Mouse (Mus musculus) natural killer cell, adult 2 months (primary cell): Measurements from ENCODE around the gene Ptk7.
A peak's percentile ranks its signal among the peaks of the same experiment; 100 is the strongest.

Experiments
- DNase-seq, 2 experiments: peaks; one replicate each; pipeline ENCODE4 v3.0.0; 2022; ENCODE audit warnings: low spot score in 2 of 2

Ptk7 gene

GRCm38 (mm10) chr17:46609721-46610514 lies 19.4 kb downstream of the Ptk7 start:
- no peak for DNase-seq

DNA sequence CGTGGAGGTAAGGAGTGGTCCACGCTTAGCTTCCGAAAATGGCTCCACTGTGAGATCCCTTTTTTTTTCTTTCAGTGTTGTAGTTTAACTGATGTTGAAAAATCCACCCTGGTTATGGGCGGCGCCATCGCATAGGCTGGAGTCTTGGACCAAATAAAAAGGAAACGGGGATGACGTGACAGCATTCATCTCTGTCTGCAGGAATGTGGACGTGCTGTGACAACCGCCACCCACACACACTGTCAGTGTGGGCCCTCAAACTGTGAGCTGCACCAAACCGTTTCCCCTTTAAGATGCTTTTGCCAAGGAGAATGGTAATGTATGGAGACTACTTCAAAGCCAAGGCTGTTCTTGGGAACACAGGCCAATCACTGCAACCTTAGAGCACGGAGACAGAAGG lies 23.3 kb downstream of the Ptk7 start:
- no peak for DNase-seq

GRCm38 (mm10) chr17:46605126-46605525 lies 24.2 kb downstream of the Ptk7 start:
- DNase-seq, result no peak

- DNase-seq, result no peak
Observed at GRCm38 (mm10) chr17:46603229-46603628, 26.1 kb downstream of the Ptk7 start.

- no peak for DNase-seq
Observed at GRCm38 (mm10) chr17:46602212-46602611, 27.1 kb downstream of the Ptk7 start.

GRCm38 (mm10) chr17:46600569-46600968 lies 28.7 kb downstream of the Ptk7 start:
- no peak for DNase-seq

- no peak for DNase-seq
Observed at GRCm38 (mm10) chr17:46598963-46599362, 30.3 kb downstream of the Ptk7 start.

GRCm38 (mm10) chr17:46597956-46598355 lies 31.3 kb downstream of the Ptk7 start:
- DNase-seq, result no peak

DNA sequence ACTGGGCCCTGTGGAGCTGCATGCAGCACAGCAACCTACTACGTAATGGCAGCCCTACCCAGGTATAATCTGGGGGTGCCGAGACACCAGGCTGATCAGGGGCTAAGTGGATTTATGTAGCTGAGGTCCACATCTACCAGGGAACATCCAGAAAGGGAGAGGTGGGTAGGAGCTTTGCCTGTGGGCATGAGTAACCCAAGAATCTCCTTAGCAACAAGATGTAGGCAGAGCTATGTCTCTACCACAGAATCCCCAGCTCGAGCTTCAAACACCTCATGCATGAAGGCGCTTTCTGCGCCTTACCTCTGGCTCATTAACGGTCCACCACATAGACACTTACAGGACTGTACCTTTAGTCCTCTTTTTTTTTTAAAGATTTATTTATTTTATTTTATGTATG lies 34.0 kb downstream of the Ptk7 start:
- DNase-seq, result no peak

- DNase-seq, result no peak
Observed at GRCm38 (mm10) chr17:46594606-46595005, 34.7 kb downstream of the Ptk7 start.

DNA sequence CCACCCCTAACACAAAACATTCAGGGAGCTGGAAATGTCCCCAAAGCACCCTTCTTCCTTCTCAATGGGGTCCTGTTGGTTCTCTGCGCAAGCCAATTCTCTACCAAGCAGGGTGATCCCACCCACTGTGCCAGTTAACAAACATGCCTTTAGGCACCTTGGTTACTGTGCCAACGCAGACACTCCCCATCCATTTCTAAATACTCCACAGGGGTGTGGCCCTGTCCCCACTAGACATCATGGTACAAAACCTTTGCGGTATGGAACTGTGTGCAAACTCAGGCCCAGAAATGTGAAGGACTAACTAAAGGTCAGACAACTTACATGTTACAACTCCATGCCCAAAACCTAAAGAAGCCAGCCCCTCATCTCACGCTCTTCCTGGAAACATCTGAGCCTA lies 36.2 kb downstream of the Ptk7 start:
- no peak for DNase-seq

DNA sequence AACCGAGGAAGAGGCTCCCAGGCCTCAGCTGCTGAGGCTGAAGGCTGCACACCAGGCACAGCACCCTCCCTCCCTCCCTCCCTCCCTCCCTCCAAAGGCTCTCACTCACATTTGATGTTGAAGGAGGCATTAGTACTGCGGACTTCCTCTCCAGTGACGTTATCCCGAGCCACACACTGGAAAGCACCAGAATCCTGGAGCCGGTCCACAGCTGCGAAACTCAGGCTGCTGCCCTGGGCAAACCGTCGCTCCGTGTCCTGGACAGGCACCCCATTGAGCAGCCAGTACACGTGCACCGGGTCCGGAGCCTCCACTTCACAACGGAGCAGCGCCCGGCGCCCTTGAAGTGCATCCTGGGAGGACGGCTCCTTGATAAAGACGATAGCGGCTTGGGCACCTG lies 37.9 kb downstream of the Ptk7 start:
- no peak for DNase-seq

DNA sequence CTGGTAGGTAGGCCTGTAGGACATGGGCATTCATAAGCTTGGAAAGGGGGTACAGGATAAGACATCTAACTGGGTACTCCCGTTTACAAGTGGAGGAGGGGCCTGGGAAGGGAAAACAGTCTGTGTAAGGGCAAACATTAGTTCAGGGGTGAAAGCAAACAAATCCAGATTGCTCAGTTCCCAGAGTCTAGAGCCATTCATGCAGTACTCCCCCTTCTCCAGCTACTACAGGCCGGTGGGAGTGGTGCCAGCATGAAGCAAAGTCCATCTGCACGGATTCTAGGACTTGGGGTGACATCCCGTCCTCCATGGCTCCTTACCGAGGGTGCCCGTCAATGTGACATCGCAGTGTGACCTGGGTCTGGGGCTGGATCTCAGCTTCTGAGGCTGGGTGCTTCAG lies 38.9 kb downstream of the Ptk7 start:
- DNase-seq, result no peak

DNA sequence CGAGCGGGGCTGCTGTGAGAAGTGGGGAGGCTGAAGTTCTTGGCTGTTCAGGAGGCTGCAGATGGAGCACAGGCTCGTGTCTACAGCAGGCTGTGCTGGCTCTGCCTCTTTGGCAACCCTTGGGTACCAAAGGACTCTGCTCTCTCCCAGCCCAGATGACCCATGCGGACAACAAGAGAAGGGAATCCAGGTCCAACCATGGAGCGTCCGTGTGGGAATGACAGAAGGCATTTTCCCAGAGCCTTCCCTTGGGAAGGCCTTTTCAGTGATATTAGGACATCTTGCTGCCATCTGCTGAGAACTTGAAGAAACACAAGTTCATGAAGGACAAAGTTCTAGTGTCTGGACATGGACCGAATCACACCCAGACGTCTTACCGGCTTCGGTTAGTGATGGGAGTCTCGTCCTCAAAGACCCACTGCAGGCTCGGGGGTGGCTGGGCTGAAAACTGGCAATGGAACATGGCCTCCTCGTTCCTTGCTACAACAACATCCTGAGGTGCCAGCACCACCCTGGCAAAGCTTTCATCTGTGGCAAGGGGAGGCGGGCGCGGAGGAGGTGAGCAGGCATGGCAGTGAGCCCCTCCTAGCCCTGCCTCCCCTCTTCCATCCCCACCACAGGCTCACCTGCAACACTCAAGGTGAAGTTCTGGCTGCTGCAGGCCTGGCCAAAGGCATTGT lies 39.5 kb downstream of the Ptk7 start:
- no peak for DNase-seq

- no peak for DNase-seq
Observed at GRCm38 (mm10) chr17:46588913-46589312, 40.4 kb downstream of the Ptk7 start.

- DNase-seq, result no peak
Observed at GRCm38 (mm10) chr17:46588173-46588572, 41.1 kb downstream of the Ptk7 start.

- no peak for DNase-seq
Observed at GRCm38 (mm10) chr17:46586327-46586726, 43.0 kb downstream of the Ptk7 start.

- no peak for DNase-seq
Observed at GRCm38 (mm10) chr17:46578650-46579049, 50.7 kb downstream of the Ptk7 start.

GRCm38 (mm10) chr17:46576070-46576469 lies 53.2 kb downstream of the Ptk7 start:
- peak in 1 of 2 experiments; percentile 13 for DNase-seq

- DNase-seq, result no peak
Observed at GRCm38 (mm10) chr17:46574535-46574934, 54.8 kb downstream of the Ptk7 start.

- no peak for DNase-seq
Observed at GRCm38 (mm10) chr17:46571005-46571404, 58.3 kb downstream of the Ptk7 start.

DNA sequence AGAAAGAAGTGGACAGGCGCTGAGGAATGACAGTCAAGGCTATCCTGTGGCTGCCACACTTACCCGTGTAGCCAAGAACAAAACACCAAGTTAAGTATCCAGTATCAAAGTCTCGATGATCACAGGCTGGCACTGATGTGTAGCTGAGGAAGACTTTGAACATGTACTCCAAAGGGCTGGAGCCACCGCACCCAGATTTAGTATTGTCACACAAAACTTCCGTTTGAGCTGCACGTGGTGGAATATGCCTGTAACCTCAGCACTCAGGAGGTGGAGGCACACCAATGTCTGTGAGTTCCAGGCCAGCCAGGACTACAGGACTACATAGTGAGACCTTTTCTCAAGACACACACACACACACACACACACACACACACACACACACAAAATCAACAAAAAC lies 70.2 kb downstream of the Ptk7 start:
- DNase-seq, result no peak

GRCm38 (mm10) chr17:46558151-46558550 lies 71.2 kb downstream of the Ptk7 start:
- DNase-seq, result no peak
